Mouse (Mus musculus): Measurements from ENCODE around the gene Nr1i3.

GRCm38 (mm10) chr1:171265971-171266744 lies 52.4 kb downstream of the Nr1i3 start:
- TF ChIP-seq EP300 (IDR thresholded peaks at IDR 0.05; ENCODE audit: insufficient read depth, low read depth, low read length) (no peak), CTCF (IDR thresholded peaks at IDR 0.05; ENCODE audit: low read depth, low read length) (no peak)
